Mouse (Mus musculus) adrenal gland (tissue): ENCODE data around the gene 4933411K16Rik.

Experiments used
- intact Hi-C: fragments of 180-260 bp; cut with DNase I; formaldehyde crosslinking; loops from one replicate; pipeline ENCODE4 v1.15.1; 2025

4933411K16Rik gene

DNA sequence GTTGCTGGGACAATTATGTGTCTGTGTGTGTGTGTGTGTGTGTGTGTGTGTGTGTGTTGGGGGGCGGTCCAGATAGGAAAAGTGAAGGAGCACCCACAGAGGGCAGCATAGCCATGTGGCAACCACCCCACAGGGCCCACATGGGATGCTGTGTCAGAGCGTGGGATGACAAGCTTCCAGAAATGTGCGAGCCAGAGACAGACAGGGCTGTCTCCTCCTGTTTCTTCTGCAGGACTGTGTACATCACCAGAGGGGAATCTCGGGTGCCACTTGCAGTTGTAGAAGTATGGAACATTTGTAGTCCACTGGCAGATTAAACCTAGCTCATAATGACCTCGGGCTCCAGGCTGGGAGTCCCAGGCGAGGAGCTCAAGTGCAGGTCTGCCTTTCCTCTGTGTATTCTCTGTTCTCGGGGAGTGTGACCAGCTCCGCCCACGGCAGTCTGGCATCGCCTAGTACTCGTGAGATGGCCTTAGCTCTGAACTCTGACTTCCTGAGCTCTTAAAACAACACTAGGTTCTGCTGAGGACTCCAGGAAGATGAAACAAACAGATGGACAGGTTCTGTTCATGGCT lies 17.1 kb upstream of the 4933411K16Rik start:
- intact Hi-C loops: loop anchor here (5.0 kb wide), 1 partner anchor 37 kb away; no protein-coding TSS in a partner anchor

DNA sequence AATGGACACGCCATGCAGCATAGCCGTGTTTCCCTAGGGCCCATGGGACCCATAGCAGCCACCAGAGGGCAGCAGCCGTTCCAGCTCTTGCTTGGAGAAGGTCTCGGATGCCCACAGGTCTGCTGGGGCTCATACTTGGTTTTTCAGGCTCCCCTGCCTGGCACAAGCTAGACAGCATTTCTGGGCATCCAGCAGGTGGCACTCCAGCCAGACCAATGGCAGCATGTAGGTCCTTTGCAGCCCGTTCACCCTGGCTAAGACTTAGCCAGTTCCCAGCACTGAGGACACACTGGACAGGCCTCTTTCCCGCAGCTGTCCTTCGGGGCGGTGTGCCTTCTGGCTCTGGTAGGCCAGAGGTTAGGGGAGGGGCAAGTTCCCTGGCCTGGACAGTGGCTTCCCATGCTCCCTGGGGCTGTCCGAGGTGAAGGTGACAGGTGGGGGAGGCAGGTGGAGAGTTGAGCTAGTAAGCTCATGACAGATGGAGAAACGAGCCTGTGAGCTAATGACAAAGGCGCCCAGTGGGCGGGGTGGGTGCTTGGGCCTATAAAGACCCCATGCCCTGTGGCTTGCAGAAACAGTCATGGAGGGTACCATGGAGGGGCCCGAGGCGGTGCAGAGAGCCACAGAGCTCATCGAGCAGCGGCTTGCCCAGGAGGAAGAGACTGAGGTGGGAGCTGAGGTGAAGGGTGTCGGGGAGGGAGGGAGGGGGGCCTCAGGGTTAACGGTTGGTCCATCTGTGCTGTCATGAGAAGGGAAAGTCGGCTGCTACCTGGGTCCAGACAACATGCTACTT lies 16.4 kb upstream of the 4933411K16Rik start, which contains the start of gene Ankrd2:
Gene Ankrd2 (plus strand): TSS at position 545 of the 793 bp plus-strand sequence.
- intact Hi-C loops: loop anchor here (5.0 kb wide), 1 partner anchor 37 kb away; no protein-coding TSS in a partner anchor

DNA sequence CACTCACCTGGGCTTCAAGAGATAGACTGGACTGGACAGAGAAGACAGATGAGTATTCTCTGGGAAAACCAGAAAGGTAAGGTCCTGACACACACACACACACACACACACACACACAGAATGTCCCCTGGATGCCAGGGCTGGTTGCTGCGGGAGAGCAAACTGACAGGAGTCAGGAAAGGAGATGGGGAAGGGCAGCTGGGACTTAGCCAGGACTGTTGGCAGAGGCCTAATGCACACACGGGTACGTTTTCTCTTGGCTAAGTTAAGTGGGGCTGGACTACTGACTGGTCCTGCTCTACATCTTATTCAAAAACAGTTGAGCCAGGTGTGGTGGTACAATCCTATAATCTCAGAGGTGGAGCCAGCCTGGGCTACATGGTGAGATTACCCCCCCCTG lies 15.7 kb upstream of the 4933411K16Rik start:
- intact Hi-C loops: loop anchor here (5.0 kb wide), 1 partner anchor 36 kb away; no protein-coding TSS in a partner anchor

DNA sequence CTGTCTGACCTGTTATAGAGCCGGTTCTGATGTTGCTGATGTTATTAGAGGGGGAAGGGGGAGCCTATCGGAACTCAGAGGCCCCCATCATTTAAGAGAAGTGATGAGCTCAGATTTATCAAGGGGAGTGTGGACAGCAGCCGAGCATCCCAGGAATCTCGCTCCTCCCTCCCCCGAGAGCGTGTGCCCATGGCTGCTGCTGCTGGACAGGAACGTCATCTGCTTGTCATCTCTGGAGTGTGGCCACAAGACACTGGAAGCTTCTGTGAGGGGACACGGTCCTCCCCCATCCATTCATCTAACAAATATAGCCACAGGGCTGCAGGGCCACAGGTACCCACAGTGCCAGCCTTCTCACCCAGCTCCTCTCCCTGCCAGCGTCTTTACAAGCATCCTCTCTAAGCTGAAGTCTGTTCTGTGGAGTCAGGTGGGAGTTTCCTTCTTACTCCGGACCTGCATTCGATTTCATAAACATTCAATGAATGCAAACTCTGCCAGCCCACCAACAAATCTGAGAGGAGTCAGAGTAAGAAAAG lies 14.8 kb upstream of the 4933411K16Rik start:
- intact Hi-C loops: loop anchor here (5.0 kb wide), 1 partner anchor 35 kb away; no protein-coding TSS in a partner anchor

- intact Hi-C loops: loop anchor here (5.0 kb wide), 1 partner anchor 34 kb away; no protein-coding TSS in a partner anchor
Measured at GRCm38 (mm10) chr19:42038310-42038709, 13.7 kb upstream of the 4933411K16Rik start.

DNA sequence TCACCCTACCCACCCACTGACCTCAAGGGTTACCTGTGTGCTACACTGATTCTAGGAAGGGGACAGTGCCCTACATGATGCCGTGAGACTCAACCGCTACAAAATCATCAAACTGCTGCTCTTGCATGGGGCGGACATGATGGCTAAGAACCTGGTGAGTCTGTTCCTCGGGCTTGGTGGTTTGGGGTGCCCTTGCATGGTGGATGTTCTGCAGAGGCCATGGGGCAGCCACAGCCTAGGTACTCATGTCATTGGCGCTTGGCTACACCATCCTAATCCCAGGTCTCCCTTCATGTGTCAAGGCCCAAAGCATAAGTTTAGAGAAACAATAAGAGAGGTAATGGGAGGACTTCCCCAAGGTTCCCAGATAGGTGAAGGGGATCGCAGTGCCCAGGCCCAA lies 8.1 kb upstream of the 4933411K16Rik start:
- intact Hi-C loops: loop anchor here (5.0 kb wide), 1 partner anchor 123 kb away; no protein-coding TSS in a partner anchor

DNA sequence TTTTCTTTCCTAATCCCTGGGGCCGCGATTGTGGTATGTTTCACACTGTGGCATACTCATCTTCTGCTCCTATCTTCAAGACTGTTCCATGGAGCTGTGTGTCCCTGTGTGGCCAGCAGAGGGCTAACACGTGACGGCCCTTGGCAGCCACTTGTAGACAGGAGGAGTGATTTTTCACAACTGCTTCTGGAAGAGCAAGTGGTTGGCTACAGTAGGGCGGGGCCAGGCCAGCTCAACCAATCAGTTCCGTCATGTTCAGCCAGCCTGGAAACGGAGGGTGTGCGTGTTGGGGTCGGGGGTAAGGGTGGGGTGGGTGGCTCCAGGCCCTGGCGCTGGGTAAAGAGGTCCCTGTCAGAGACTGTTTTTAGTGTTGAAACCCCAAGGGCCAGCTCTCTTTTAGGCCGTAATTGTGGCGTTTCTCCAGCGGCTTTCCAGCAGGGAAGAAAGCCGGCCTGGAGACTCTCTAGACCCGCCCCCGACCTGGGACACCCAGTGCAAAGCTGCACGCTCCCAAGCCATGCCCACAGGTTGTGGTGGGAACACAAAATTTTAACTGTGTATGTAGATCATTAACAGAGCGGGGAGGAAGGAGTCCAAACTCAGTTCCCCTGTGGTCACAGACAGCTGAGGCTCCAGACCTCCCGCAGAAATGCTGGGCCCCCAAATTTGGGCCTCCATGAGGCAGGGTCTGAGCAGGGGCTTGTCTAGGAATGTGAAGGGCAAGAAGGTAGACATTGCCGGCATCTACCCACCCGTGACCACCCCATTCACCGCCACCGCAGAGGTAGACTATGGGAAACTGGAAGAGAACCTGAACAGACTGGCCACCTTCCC lies 6.6 kb upstream of the 4933411K16Rik start, which contains the start of gene Hoga1:
Gene Hoga1 (plus strand): TSS at position 342 of the 834 bp plus-strand sequence.
- intact Hi-C loops: no loop called here

DNA sequence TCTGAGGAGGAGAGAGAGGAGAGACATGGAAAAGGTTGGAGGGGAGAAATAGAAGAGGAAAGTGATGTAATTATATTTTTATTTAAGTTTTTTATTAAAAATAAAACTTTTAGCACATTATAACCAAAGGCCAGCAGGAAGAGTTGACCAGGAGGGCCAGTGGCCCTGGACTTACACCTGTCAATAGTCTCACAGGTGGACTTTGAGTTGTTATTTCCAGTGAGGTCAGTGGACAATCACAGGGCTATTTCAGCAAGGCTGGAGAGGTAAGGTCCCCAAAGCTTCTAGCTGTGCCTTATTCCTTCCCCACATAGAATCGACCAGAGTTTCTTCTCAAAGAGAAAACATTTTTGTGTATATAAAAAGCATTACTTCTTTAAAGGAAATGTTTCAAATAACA lies 1.8 kb upstream of the 4933411K16Rik start:
- intact Hi-C loops: no loop called here

GRCm38 (mm10) chr19:42051351-42051750 lies 697 bp upstream of the 4933411K16Rik start:
- intact Hi-C loops: no loop called here

DNA sequence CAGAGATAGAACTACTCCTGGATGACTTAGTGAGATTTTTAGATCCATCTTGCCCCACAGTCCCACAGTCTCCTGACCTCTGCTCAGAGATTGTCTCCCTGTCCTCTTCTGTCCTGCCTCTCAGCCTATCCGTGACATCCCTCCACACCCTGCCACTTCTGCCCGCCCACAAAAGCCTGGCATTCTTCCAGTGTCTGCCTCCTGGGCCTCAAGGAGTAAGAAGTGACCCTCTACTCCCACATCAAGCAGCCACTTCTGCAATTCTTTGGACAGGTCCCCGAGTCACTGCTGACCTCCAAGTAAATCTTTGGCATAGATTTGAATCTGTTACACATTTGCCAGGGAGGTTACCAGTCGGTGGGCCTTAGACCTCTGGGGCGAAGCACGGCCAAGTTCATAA lies 2.2 kb downstream of the 4933411K16Rik start:
- intact Hi-C loops: no loop called here

DNA sequence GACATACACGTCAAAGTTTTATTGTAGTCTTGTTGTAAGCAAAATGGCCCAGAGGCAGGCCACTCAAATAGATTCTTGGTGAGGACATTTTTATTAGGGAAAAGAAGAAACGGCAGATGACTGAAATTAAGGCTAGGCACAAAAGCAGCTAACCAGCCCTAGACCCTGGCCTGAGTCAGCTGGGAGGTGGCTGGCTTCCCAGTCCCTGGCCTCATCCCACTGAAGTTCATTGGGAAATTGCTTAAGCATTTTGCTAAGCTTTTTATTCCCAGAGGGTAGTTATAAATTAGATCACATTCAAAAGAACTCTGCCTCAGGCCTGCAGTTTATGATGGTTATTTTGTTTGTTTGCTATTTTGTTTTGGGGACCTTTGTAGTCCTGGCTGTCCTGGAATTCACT lies 3.8 kb downstream of the 4933411K16Rik start:
- intact Hi-C loops: no loop called here

DNA sequence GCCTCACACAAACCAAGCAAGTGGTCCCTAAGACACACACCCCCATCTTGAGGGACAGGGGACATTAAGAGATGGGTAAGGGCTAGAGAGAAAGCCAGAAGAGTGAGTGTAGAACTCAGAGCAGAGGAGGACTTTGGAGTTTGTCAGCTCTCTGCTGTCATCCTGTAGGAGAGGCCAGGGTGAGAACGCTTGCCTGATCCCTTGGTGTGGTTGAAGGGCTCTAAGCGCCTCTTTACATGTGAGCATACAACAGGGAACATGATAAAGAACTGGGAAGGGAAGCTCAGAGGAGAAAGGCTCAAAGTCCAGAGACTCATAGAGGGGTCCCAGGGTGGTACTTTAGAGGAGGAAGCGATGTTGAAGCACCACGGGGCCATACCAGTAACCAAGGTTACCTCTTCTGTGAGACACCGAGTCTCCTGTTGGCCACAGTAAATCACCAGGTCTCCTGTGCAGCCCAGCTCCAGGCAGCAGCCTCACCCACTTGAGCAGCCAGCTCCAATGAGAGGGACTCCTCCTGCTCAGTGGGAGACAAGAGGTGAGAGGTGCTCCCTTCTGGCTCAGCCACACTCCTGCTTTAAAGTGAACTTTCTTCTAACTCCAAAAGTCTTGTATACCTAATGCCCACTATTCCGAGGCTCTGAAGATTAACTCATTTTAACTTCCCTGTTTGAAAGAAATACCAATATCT lies 4.8 kb downstream of the 4933411K16Rik start:
- intact Hi-C loops: no loop called here

- intact Hi-C loops: no loop called here
Measured at GRCm38 (mm10) chr19:42058426-42058825, 6.4 kb downstream of the 4933411K16Rik start.

GRCm38 (mm10) chr19:42061443-42061842 lies 9.4 kb downstream of the 4933411K16Rik start:
- intact Hi-C loops: no loop called here

- intact Hi-C loops: no loop called here
Measured at GRCm38 (mm10) chr19:42068441-42069240, 16.6 kb downstream of the 4933411K16Rik start.

GRCm38 (mm10) chr19:42069241-42069525 lies 17.1 kb downstream of the 4933411K16Rik start:
- intact Hi-C loops: no loop called here

DNA sequence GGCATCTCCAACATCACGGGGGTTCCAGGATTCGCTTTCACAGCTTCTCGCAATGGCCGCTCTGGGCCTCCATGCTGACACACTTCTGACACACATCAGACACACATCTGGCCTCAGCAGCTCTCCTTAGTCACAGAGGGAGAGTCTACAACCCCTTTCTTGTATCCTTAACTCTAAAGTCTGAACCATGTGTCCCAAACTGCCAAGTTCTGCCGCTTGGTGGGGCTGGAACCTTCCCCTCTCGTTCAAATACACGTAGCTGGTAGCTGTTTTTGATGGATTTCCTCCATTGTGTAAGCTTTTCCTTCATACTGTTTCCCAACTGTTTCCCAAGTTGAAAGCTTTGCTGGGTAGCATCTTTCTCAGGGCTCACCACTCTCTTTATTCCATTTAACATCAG lies 19.2 kb downstream of the 4933411K16Rik start:
- intact Hi-C loops: loop anchor here (5.0 kb wide), 1 partner anchor 34 kb away; the partner anchor contains the start of gene Ankrd2

DNA sequence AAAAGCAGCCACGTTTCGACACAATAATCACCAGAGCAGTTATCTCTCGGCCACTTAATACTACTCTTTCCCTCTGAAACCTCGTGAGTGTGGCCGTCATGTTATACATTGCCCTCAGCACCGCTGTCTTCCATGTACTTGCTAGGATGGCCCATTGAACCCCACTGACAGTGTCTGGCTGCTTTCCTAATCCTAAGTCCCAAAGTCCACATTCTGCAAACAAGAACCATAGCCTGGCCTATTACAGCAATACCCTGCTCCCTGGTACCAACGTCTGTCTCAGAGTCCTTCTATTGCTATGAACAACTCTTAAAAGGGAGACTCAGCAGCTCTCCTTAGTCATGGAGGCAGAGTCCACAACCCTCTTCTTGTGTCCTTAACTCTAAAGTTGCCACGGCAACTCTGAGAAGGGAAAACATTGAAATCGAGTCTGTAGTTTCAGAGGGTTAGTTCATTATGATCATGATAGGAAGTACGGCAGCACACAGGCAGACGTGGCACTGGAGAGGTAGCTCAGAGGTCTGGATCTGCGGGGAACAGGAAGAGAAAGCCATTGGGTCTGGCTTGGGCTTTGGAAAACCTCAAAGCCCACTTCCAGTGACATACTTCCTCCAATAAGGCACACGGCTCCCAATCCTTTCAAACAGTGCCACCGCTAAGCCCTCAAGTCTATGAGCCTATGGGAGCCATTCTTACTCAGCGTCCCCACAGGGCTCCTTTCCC lies 20.0 kb downstream of the 4933411K16Rik start:
- intact Hi-C loops: loop anchor here (5.0 kb wide), 1 partner anchor 35 kb away; the partner anchor contains the start of gene Ankrd2

DNA sequence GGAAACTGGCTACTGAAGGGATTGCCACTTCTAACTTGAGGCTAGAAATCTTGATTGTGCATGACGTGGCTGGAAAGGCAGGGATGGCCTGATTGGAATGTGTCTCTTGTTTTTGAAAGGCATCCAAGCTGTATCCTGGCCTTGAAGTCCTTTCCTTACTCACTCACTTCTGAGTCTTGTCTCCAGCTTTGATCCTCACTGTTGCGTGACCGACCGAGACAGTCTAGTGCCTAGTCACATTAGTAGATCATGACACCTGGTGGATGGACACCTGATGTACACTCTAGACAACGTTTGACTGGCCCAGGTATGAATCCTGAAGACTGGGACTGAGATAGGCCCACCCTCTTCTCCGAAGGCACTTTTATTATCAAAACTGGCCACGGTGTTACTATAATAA lies 20.8 kb downstream of the 4933411K16Rik start:
- intact Hi-C loops: loop anchor here (5.0 kb wide), 1 partner anchor 36 kb away; the partner anchor contains the start of gene Ankrd2
